Mouse (Mus musculus): ENCODE results near the gene Cox14. TPM values are rescaled to one million over a fixed set of nuclear protein-coding genes. Genes with fewer than 3 reads are reported as not detected.

Cox14 gene
- 155 and 181 TPM in 2 replicates for polyA plus RNA-seq (2015; fragmentation: Nextera tagmentation; extraction: Ambion mirVana)

- H3K4me2 ChIP-seq = peak within 1 kb of the TSS; percentile 91
- peak within 1 kb of the TSS; percentile 98 for H3K9ac ChIP-seq
- peaks cover 44% of the 10 kb centered on the region for H3K4me1 ChIP-seq
- H3K27me3 ChIP-seq (replicated peaks) = no peaks in the 10 kb centered on the region
- H3K27ac ChIP-seq (replicated peaks) = peak within 1 kb of the TSS; percentile 96
- WGBS = under 1% methylated on average over 56 of the region's 68 CpGs
- peak; percentile 89 for ATAC-seq (ENCODE audit: extremely low read depth, insufficient number of reproducible peaks, low FRiP score, low TSS enrichment)
- peaks cover 7% of the 10 kb centered on the region; the same call in 1 of the 2 replicates for H3K9me3 ChIP-seq
- peak within 1 kb of the TSS; percentile 98 for H3K4me3 ChIP-seq
- peaks cover 43% of the 10 kb centered on the region for H3K36me3 ChIP-seq
Observed at GRCm38 (mm10) chr15:99725341-99726155, at the start of gene Cox14. Cox14 (plus strand) TSS chr15:99725618.

GRCm38 (mm10) chr15:99677089-99677488, 48.3 kb upstream of the Cox14 start:
- H3K4me2 ChIP-seq = no peak overlapping the region
- no peak overlapping the region for H3K27ac ChIP-seq (replicated peaks)
- no peak overlapping the region for H3K4me3 ChIP-seq
- H3K9me3 ChIP-seq = no peaks in the 10 kb centered on the region
- no peak for ATAC-seq (ENCODE audit: extremely low read depth, insufficient number of reproducible peaks, low FRiP score, low TSS enrichment)
- peaks cover 10% of the 10 kb centered on the region; the same call in 1 of the 2 replicates for H3K4me1 ChIP-seq
- no peaks in the 10 kb centered on the region for H3K36me3 ChIP-seq
- no peak overlapping the region for H3K9ac ChIP-seq
- peaks cover 79% of the 10 kb centered on the region for H3K27me3 ChIP-seq (replicated peaks)
- WGBS = 29% methylated on average over 8 of the region's 8 CpGs

GRCm38 (mm10) chr15:99678063-99678800, 47.2 kb upstream of the Cox14 start:
- Histone ChIP-seq H3K9ac (no peak overlapping the region), H3K9me3 (no peaks in the 10 kb centered on the region), H3K4me1 (peaks cover 10% of the 10 kb centered on the region; the same call in 1 of the 2 replicates), H3K36me3 (no peaks in the 10 kb centered on the region), H3K27ac (replicated peaks) (no peak overlapping the region), H3K27me3 (replicated peaks) (peaks cover 67% of the 10 kb centered on the region), H3K4me2 (no peak overlapping the region), H3K4me3 (no peak overlapping the region)
- 14% methylated on average over 13 of the region's 13 CpGs for WGBS
- ATAC-seq (ENCODE audit: extremely low read depth, insufficient number of reproducible peaks, low FRiP score, low TSS enrichment) = no peak

GRCm38 (mm10) chr15:99679008-99679407, 46.4 kb upstream of the Cox14 start:
- Histone ChIP-seq H3K4me3 (no peak overlapping the region), H3K27ac (replicated peaks) (no peak overlapping the region), H3K9ac (no peak overlapping the region), H3K27me3 (replicated peaks) (peaks cover 60% of the 10 kb centered on the region), H3K36me3 (no peaks in the 10 kb centered on the region), H3K4me2 (no peak overlapping the region), H3K4me1 (peaks cover 10% of the 10 kb centered on the region; the same call in 1 of the 2 replicates), H3K9me3 (no peaks in the 10 kb centered on the region)
- ATAC-seq (ENCODE audit: extremely low read depth, insufficient number of reproducible peaks, low FRiP score, low TSS enrichment) = no peak
- 41% methylated on average over 7 of the region's 7 CpGs for WGBS

- Histone ChIP-seq H3K9me3 (no peaks in the 10 kb centered on the region), H3K4me3 (no peak overlapping the region), H3K4me2 (no peak overlapping the region), H3K4me1 (peaks cover 4% of the 10 kb centered on the region; the same call in 1 of the 2 replicates), H3K27me3 (replicated peaks) (peaks cover 31% of the 10 kb centered on the region), H3K36me3 (no peaks in the 10 kb centered on the region), H3K27ac (replicated peaks) (no peak overlapping the region), H3K9ac (no peak overlapping the region)
- ATAC-seq (ENCODE audit: extremely low read depth, insufficient number of reproducible peaks, low FRiP score, low TSS enrichment) = no peak
- WGBS = 80% methylated on average over 7 of the region's 7 CpGs
Observed at GRCm38 (mm10) chr15:99682880-99683279, 42.5 kb upstream of the Cox14 start.

GRCm38 (mm10) chr15:99684156-99684555, 41.3 kb upstream of the Cox14 start:
- 89% methylated on average over 5 of the region's 5 CpGs for WGBS
- Histone ChIP-seq H3K4me3 (no peak overlapping the region), H3K9me3 (no peaks in the 10 kb centered on the region), H3K36me3 (no peaks in the 10 kb centered on the region), H3K27me3 (replicated peaks) (peaks cover 21% of the 10 kb centered on the region), H3K4me1 (no peaks in the 10 kb centered on the region), H3K9ac (no peak overlapping the region), H3K27ac (replicated peaks) (no peak overlapping the region), H3K4me2 (no peak overlapping the region)
- no peak for ATAC-seq (ENCODE audit: extremely low read depth, insufficient number of reproducible peaks, low FRiP score, low TSS enrichment)

GRCm38 (mm10) chr15:99688712-99689111, 36.7 kb upstream of the Cox14 start:
- Histone ChIP-seq H3K9me3 (no peaks in the 10 kb centered on the region), H3K27me3 (replicated peaks) (peaks cover 47% of the 10 kb centered on the region)
- 2% methylated on average over 4 of the region's 4 CpGs for WGBS

GRCm38 (mm10) chr15:99690924-99691323, 34.5 kb upstream of the Cox14 start:
- Histone ChIP-seq H3K4me2 (no peak overlapping the region), H3K4me1 (peaks cover 11% of the 10 kb centered on the region), H3K27me3 (replicated peaks) (peaks cover 49% of the 10 kb centered on the region), H3K9me3 (no peaks in the 10 kb centered on the region), H3K36me3 (no peaks in the 10 kb centered on the region), H3K9ac (no peak overlapping the region), H3K4me3 (no peak overlapping the region), H3K27ac (replicated peaks) (no peak overlapping the region)
- no peak for ATAC-seq (ENCODE audit: extremely low read depth, insufficient number of reproducible peaks, low FRiP score, low TSS enrichment)
- WGBS = 20% methylated on average over 4 of the region's 4 CpGs

More at GRCm38 (mm10) chr15:99688712-99689111, 36.7 kb upstream of the Cox14 start:
- H3K4me1 ChIP-seq = no peaks in the 10 kb centered on the region
- no peaks in the 10 kb centered on the region for H3K36me3 ChIP-seq
- no peak overlapping the region for H3K9ac ChIP-seq
- no peak overlapping the region for H3K27ac ChIP-seq (replicated peaks)
- no peak for ATAC-seq (ENCODE audit: extremely low read depth, insufficient number of reproducible peaks, low FRiP score, low TSS enrichment)
- no peak overlapping the region for H3K4me2 ChIP-seq
- H3K4me3 ChIP-seq = no peak overlapping the region

- Histone ChIP-seq H3K4me1 (peaks cover 11% of the 10 kb centered on the region), H3K4me2 (no peak overlapping the region), H3K9me3 (no peaks in the 10 kb centered on the region), H3K27me3 (replicated peaks) (peaks cover 54% of the 10 kb centered on the region), H3K27ac (replicated peaks) (no peak overlapping the region), H3K36me3 (no peaks in the 10 kb centered on the region), H3K4me3 (no peak overlapping the region), H3K9ac (no peak overlapping the region)
- WGBS = 52% methylated on average over 9 of the region's 9 CpGs
- no peak for ATAC-seq (ENCODE audit: extremely low read depth, insufficient number of reproducible peaks, low FRiP score, low TSS enrichment)
Observed at GRCm38 (mm10) chr15:99691976-99692375, 33.4 kb upstream of the Cox14 start.

GRCm38 (mm10) chr15:99697309-99697708, 28.1 kb upstream of the Cox14 start:
- no peak for ATAC-seq (ENCODE audit: extremely low read depth, insufficient number of reproducible peaks, low FRiP score, low TSS enrichment)
- H3K27me3 ChIP-seq (replicated peaks) = peaks cover 41% of the 10 kb centered on the region
- H3K9ac ChIP-seq = no peak overlapping the region
- H3K4me3 ChIP-seq = no peak overlapping the region
- H3K27ac ChIP-seq (replicated peaks) = no peak overlapping the region
- H3K4me2 ChIP-seq = no peak overlapping the region
- H3K4me1 ChIP-seq = peaks cover 29% of the 10 kb centered on the region
- H3K9me3 ChIP-seq = no peaks in the 10 kb centered on the region
- WGBS = 10% methylated on average over 2 of the region's 2 CpGs
- no peaks in the 10 kb centered on the region for H3K36me3 ChIP-seq

GRCm38 (mm10) chr15:99698533-99699085, 26.8 kb upstream of the Cox14 start:
- H3K4me2 ChIP-seq = no peak overlapping the region; the same call in 1 of the 2 replicates
- peaks cover 32% of the 10 kb centered on the region for H3K27me3 ChIP-seq (replicated peaks)
- peaks cover 3% of the 10 kb centered on the region; the same call in 1 of the 2 replicates for H3K36me3 ChIP-seq
- H3K4me3 ChIP-seq = no peak overlapping the region
- H3K9ac ChIP-seq = no peak overlapping the region; the same call in 1 of the 2 replicates
- WGBS = 33% methylated on average over 20 of the region's 20 CpGs
- no peaks in the 10 kb centered on the region for H3K9me3 ChIP-seq
- no peak overlapping the region for H3K27ac ChIP-seq (replicated peaks)
- ATAC-seq (ENCODE audit: extremely low read depth, insufficient number of reproducible peaks, low FRiP score, low TSS enrichment) = no peak
- H3K4me1 ChIP-seq = peaks cover 40% of the 10 kb centered on the region
